In the genomic region with DNA sequence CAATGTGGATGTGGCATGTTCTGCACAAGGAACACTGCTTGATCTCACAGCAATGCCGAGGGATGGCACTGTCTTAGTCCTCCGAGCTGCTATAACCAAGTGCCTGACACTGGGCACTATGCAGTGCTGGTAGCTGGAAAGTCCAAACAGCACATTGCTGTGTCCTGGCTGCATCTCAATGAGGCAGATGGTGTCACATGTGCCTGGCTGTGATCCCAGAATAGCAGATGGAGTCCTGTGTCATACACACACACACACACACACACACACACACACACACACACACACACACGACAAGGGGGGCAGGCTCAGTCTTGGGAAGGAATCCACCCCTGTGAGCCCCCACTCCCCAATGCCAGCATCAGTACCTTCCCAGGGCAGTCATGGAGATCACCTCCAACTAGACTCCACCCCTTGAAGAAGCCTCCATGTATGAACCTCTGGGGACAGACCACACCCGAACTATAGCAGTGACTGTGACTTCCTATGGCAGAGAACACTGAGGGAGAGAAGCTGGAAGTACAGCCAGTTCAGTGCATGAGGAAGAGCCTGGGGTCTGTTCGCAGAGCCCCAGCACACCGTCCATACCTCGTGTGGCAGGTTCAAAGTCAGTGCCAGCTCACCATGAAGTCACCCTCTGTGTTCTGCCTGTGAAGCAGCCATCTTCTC, we compare ENCODE assay signal across 8 mouse cellular contexts.
DNase-seq lines count a peak whose midpoint lies in the region; ATAC-seq and TF ChIP-seq lines count a peak whose summit lies in the region.

No protein-coding gene starts in this region.

- DNase-seq in heart, adult 2 months, result peak; percentile 38 to 39
- DNase-seq in heart, postnatal 25 days (ENCODE audit: low spot score), result no peak
- DNase-seq in NIH3T3 (ENCODE audit: low read depth), result peak; percentile 19
- DNase-seq in layer of hippocampus, adult 8-10 months (ENCODE audit: low spot score in 2 of 2), result peak; percentile 30 to 66
- DNase-seq in right cerebral cortex, postnatal 14 days, result peak; percentile 47
- DNase-seq in thymus, postnatal 4 days, result no peak
- no peak for DNase-seq in adrenal gland, adult 2 months

- H3K79me2 ChIP-seq in heart, adult 2 months (replicated peaks; ENCODE audit: control insufficient read depth, insufficient read depth, low read length), result no peaks in the 10 kb centered on the region

- no peak overlapping the region for H3K4me3 ChIP-seq in heart, adult 2 months
- no peak overlapping the region for H3K4me3 ChIP-seq in forebrain, embryonic 12.5 days (replicated peaks)

- no peak for TF ChIP-seq POLR2A in heart, adult 2 months (IDR thresholded peaks at IDR 0.05; ENCODE audit: insufficient read depth, low read depth, low read length)

- H3K27ac ChIP-seq in heart, adult 2 months, result no peak overlapping the region
- H3K27ac ChIP-seq in forebrain, embryonic 12.5 days, result no peak overlapping the region

- no peak overlapping the region for H3K4me2 ChIP-seq in forebrain, embryonic 12.5 days

- no peaks in the 10 kb centered on the region for H3K27me3 ChIP-seq in heart, adult 2 months (ENCODE audit: control insufficient read depth, insufficient read depth, low read length)
- H3K27me3 ChIP-seq in forebrain, embryonic 12.5 days, result peaks cover 24% of the 10 kb centered on the region

- WGBS in heart, adult 2 months, result 59% methylated on average over 7 of the region's 7 CpGs
- 82% methylated on average over 7 of the region's 7 CpGs for WGBS in forebrain, embryonic 12.5 days

- H3K9ac ChIP-seq in heart, adult 2 months (ENCODE audit: low read depth, low read length), result no peak overlapping the region
- no peak overlapping the region for H3K9ac ChIP-seq in forebrain, embryonic 12.5 days

- peaks cover 1% of the 10 kb centered on the region; the same call in 1 of the 2 replicates for H3K4me1 ChIP-seq in heart, adult 2 months (ENCODE audit: control insufficient read depth, insufficient read depth, low read length)
- peaks cover 9% of the 10 kb centered on the region; the same call in 1 of the 2 replicates for H3K4me1 ChIP-seq in forebrain, embryonic 12.5 days

- intact Hi-C loops in heart, adult 2 months (cut with DNase I), result no loop called here
- intact Hi-C loops in heart, postnatal 25 days (cut with DNase I), result no loop called here

- no peak for TF ChIP-seq CTCF in heart, adult 2 months (IDR thresholded peaks at IDR 0.05)

- ATAC-seq in forebrain, embryonic 12.5 days (ENCODE audit: low FRiP score), result peak; percentile 61

- H3K9me3 ChIP-seq in forebrain, embryonic 12.5 days, result no peaks in the 10 kb centered on the region

- TF ChIP-seq EP300 in heart, adult 2 months (IDR thresholded peaks at IDR 0.05; ENCODE audit: insufficient read depth, low read depth, low read length), result no peak

- H3K36me3 ChIP-seq in heart, adult 2 months (ENCODE audit: control insufficient read depth, insufficient read depth, low read length), result no peaks in the 10 kb centered on the region
- no peaks in the 10 kb centered on the region for H3K36me3 ChIP-seq in forebrain, embryonic 12.5 days (replicated peaks)

Comparison
In these comparisons a context has a peak if more than half of its experiments do, and no peak if none do; other contexts are left out.
1. DNase-seq: peak in heart, adult 2 months (2 of 2), NIH3T3 (single experiment), layer of hippocampus, adult 8-10 months (2 of 2) and right cerebral cortex, postnatal 14 days (single experiment); none in heart, postnatal 25 days (single experiment), thymus, postnatal 4 days (single experiment) and adrenal gland, adult 2 months (single experiment).